Mouse (Mus musculus) embryonic facial prominence, embryonic 11.5 days (tissue): ENCODE measurements around the gene Cyb561a3. TPM values are rescaled to one million over a fixed set of nuclear protein-coding genes. Genes with fewer than 3 reads are reported as not detected.

Experiments
- ATAC-seq: fragments of 200-750 bp; cut with Nextera tagmentation; replicated peaks from 2 replicates; pipeline ENCODE4 v1.8.0; 2017; ENCODE audit warnings: low read depth; ENCODE audit not compliant: insufficient number of reproducible peaks, low FRiP score, low TSS enrichment
- DNase-seq: peaks from one replicate; pipeline ENCODE4 v3.0.0-alpha.2; 2015; ENCODE audit warnings: low spot score
- H3K27ac ChIP-seq: fragments of 300-500 bp; sonication (generic); replicated peaks from 2 replicates; pipeline ENCODE4 v1.5.1; 2014; ENCODE audit warnings: mild to moderate bottlenecking, low read depth, low read length, control low read depth
- H3K27me3 ChIP-seq: fragments of 300-500 bp; sonication (generic); 2 replicates; pipeline ENCODE4 v1.6.1; 2014; ENCODE audit warnings: mild to moderate bottlenecking, low read length, moderate library complexity, mixed read lengths; ENCODE audit not compliant: control insufficient read depth, insufficient read depth
- H3K36me3 ChIP-seq: fragments of 300-500 bp; sonication (generic); replicated peaks from 2 replicates; pipeline ENCODE4 v1.6.1; 2014; ENCODE audit warnings: low read depth, mild to moderate bottlenecking, low read length, moderate library complexity, mixed read lengths; ENCODE audit not compliant: control insufficient read depth, insufficient read depth
- H3K4me1 ChIP-seq: fragments of 300-500 bp; sonication (generic); 2 replicates; pipeline ENCODE4 v1.6.1; 2014; ENCODE audit warnings: low read length, mixed read lengths; ENCODE audit not compliant: control insufficient read depth, insufficient read depth
- H3K4me2 ChIP-seq: fragments of 300-500 bp; sonication (generic); 2 replicates; pipeline ENCODE4 v1.6.1; 2014; ENCODE audit warnings: low read depth, mild to moderate bottlenecking, control low read depth, low read length, moderate library complexity
- H3K4me3 ChIP-seq: fragments of 300-500 bp; sonication (generic); 2 replicates; pipeline ENCODE4 v1.5.1; 2014; ENCODE audit warnings: low read depth, low read length, control low read depth
- H3K9ac ChIP-seq: fragments of 300-500 bp; sonication (generic); replicated peaks from 2 replicates; pipeline ENCODE4 v1.6.1; 2014; ENCODE audit warnings: mild to moderate bottlenecking, control low read depth, low read length
- H3K9me3 ChIP-seq: fragments of 300-500 bp; sonication (generic); replicated peaks from 2 replicates; pipeline ENCODE4 v1.6.1; 2016; ENCODE audit warnings: mild to moderate bottlenecking, low read length, inconsistent platforms, mixed read lengths; ENCODE audit not compliant: control insufficient read depth
- WGBS: fragments of 180-500 bp; shearing (Covaris S2); extraction: QIAGEN DNeasy Blood & Tissue Kit; methylation state at CpG from one replicate; pipeline ENCODE4 v1.1.7; 2014; 5-methylcytosine and 5-hydroxymethylcytosine counted together
- polyA plus RNA-seq: library from polyadenylated mRNA; unstranded; fragments of >200 nt; fragmentation: Nextera tagmentation; extraction: Ambion mirVana; gene quantifications from 2 replicates; pipeline ENCODE4 v1.2.1, GENCODE M21; 2014

The Cyb561a3 gene
- polyA plus RNA-seq, 1 experiment from 2014 or later, result 13.7 TPM

DNA sequence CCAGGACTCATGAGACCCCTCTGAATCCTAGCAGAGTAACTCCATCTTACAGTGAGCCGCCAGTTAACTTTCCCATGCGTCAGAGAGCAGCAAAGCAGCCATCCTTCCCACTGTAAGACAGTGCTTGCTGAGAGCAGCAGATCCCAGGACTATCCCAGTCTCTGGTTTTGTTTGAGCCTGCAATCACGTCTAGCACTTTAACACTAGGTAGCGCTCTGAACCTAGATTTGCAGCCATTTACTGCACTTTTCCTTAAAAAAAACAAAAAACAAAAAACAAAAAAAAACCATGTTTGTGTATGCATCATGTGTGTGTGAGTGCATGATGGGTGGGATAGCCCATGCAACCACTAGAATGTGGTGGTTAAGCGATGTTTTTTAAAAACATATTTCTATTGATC lies 16.9 kb upstream of the Cyb561a3 start:
- no peak overlapping the region for H3K9ac ChIP-seq
- no peaks in the 10 kb centered on the region for H3K9me3 ChIP-seq
- no peak overlapping the region for H3K4me2 ChIP-seq
- no peak overlapping the region for H3K27ac ChIP-seq
- DNase-seq (peak; percentile 39), ATAC-seq (no peak)
- no peaks in the 10 kb centered on the region for H3K36me3 ChIP-seq
- H3K4me1 ChIP-seq, result no peaks in the 10 kb centered on the region
- 36% methylated on average over 5 of the region's 5 CpGs for WGBS
- H3K27me3 ChIP-seq, result no peaks in the 10 kb centered on the region
- no peak overlapping the region for H3K4me3 ChIP-seq

DNA sequence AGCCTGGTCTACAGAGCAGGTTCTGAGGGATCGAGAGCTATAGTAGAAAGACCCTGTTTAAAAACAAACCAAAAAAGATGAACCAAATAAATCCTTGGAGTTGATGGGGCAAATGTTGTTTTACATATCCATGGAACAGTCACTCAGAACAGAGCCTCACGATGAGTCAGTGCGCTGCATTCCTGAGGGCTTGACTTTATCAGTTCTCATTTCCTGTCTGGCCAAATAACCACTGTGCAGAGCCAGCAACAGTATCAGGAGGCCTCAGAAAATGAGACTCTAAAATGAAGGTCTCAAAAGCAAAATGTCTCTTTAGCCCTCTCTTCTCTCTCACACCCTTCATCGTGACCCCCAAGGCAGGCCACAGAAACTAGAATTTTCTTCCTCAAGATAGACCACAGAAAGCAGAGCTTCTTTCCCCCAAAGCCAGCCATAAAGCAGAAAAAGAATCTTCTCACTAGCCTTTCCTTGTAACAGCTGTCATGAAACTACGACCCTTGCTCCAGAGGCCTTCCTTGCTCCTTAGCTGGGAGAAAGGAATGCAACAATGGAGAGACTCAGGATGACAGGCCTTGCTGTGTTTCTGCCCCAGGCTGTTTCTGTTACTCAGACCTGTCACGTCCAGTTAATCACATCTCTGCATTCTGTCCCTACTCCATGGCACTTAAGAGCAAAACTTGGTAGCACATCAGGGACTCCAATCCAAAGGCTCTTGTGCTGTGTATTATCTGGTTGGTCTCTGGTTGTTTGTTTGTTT lies 15.2 kb upstream of the Cyb561a3 start:
- Histone ChIP-seq H3K4me2 (no peak overlapping the region), H3K4me3 (no peak overlapping the region), H3K4me1 (no peaks in the 10 kb centered on the region), H3K27ac (0 out of 2 replicates have a peak overlapping the region, but pooled peaks have one; percentile 20), H3K27me3 (no peaks in the 10 kb centered on the region), H3K36me3 (no peaks in the 10 kb centered on the region; the same call in 1 of the 2 replicates), H3K9ac (peak overlapping the region; percentile 34; the same call in 1 of the 2 replicates), H3K9me3 (no peaks in the 10 kb centered on the region)
- no peak for ATAC-seq
- 49% methylated on average over 6 of the region's 6 CpGs for WGBS
- peak; percentile 39 for DNase-seq

DNA sequence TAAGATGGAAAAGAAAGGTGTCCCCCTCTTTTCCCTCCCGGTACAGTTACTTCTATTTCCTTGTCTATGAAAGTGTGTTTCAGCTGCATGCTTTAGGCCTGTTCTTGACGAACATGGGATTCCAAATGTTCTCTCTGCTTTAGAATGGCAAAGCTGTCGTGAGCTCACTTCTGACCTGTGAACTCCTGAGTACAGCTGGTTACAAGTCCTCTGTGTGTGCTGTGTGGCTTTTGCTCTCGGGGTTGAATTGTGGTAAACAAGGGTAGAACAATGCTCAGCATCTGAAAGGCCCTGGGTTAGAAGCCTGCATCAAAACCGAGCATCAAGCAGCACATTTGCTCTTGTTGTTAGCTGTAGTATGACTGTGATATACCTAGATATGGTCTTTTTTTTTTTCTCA lies 14.6 kb upstream of the Cyb561a3 start:
- no peak overlapping the region for H3K4me3 ChIP-seq
- no peaks in the 10 kb centered on the region; the same call in 1 of the 2 replicates for H3K36me3 ChIP-seq
- H3K27me3 ChIP-seq, result no peaks in the 10 kb centered on the region
- no peak for DNase-seq
- no peaks in the 10 kb centered on the region for H3K4me1 ChIP-seq
- H3K27ac ChIP-seq, result no peak overlapping the region
- H3K9me3 ChIP-seq, result no peaks in the 10 kb centered on the region
- WGBS, result 42% methylated on average over 5 of the region's 5 CpGs
- no peak overlapping the region for H3K9ac ChIP-seq
- no peak overlapping the region for H3K4me2 ChIP-seq
- ATAC-seq, result no peak

DNA sequence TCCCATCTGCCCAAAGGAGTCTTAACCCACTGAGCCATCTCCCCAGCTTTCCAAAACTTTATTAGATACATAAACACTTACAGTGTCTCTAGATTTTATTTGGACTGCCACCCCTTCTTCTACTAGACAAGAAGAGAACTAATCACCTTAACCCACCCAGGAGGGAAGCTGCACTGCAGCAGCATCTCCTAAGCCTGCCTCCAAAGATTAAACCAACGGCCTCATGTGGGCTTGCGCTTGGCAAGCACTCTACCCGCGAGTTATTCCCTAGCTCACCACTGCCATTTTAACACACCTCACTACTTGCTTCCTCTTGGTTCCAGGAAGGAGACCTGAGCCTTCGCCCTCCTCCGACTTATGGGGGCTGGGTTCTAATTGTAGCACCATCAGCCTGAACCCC lies 12.7 kb upstream of the Cyb561a3 start:
- Histone ChIP-seq H3K4me1 (no peaks in the 10 kb centered on the region), H3K4me3 (no peak overlapping the region), H3K4me2 (no peak overlapping the region), H3K9ac (no peak overlapping the region), H3K27ac (no peak overlapping the region), H3K36me3 (no peaks in the 10 kb centered on the region; the same call in 1 of the 2 replicates), H3K9me3 (no peaks in the 10 kb centered on the region), H3K27me3 (no peaks in the 10 kb centered on the region)
- ATAC-seq, result no peak
- WGBS, result 84% methylated on average over 6 of the region's 6 CpGs
- no peak for DNase-seq

DNA sequence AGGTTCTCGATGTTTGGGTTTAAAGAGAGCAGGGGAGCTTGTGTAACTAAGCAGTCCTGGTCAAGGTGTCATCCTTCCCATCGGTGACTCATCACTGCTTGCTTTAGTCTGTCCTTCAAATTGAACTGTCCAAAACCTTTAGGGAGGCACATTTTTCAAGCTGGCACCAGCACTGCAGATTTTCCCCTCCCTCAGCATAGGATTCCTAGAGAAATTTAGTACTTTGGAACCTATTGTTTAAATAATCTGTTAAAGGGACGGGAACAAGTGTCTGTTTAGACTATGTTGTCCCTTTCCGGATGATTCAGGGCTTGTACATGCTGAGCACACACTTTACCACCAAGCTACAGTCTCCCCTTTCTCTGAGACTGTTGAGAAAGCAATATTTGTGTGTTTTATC lies 11.8 kb upstream of the Cyb561a3 start:
- WGBS, result 86% methylated on average over 4 of the region's 4 CpGs
- DNase-seq (no peak), ATAC-seq (no peak)
- H3K36me3 ChIP-seq, result no peaks in the 10 kb centered on the region; the same call in 1 of the 2 replicates
- H3K4me1 ChIP-seq, result no peaks in the 10 kb centered on the region
- no peaks in the 10 kb centered on the region for H3K9me3 ChIP-seq
- no peaks in the 10 kb centered on the region for H3K27me3 ChIP-seq
- no peak overlapping the region for H3K4me3 ChIP-seq
- no peak overlapping the region for H3K27ac ChIP-seq
- no peak overlapping the region for H3K4me2 ChIP-seq
- H3K9ac ChIP-seq, result no peak overlapping the region

DNA sequence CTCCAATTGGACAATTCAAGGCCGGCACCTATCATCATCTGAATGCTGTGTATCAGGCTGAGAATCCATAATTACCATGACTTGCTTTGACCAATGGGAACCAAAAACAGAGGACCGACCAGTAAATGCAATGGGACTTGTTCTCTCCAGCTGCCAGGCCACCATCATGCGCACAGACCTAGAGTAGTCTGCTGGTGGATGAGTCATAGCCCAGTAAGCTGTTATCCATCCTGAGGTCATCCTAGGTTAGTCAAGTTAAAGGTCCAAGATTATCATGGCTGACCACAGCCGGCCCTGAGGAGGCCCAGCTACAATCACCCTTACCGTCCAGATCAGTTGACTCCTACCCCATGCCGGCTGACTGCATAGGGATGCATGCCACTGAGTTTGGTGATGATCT lies 7.3 kb upstream of the Cyb561a3 start:
- Histone ChIP-seq H3K4me1 (no peaks in the 10 kb centered on the region), H3K9me3 (no peaks in the 10 kb centered on the region), H3K4me3 (no peak overlapping the region), H3K36me3 (peaks cover 6% of the 10 kb centered on the region), H3K27ac (no peak overlapping the region), H3K9ac (no peak overlapping the region), H3K4me2 (no peak overlapping the region), H3K27me3 (no peaks in the 10 kb centered on the region)
- 92% methylated on average over 6 of the region's 6 CpGs for WGBS
- ATAC-seq (no peak), DNase-seq (no peak)

DNA sequence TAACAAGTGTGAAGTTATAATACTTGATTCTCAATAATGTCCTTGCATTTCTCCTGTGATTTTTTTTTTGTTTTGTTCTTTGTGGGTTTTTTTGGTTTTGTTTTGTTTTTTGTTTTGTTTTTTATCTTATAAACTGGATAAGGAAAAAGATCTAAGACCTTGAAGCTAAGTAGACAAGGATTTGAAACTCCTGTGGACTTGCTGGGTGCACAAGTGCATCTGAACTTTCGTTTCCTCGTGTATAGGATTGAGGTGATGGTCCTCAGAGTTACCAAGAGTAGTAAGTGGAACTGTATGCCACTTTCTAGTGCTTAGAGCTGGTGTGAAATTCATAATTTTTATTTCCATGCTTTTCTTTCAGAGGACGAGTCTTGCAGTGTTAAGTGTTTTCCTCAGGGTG lies 3.1 kb downstream of the Cyb561a3 start:
- ATAC-seq, result no peak
- H3K27me3 ChIP-seq, result no peaks in the 10 kb centered on the region
- no peak overlapping the region for H3K27ac ChIP-seq
- no peak overlapping the region for H3K4me2 ChIP-seq
- H3K4me3 ChIP-seq, result no peak overlapping the region
- H3K36me3 ChIP-seq, result no peaks in the 10 kb centered on the region
- no peaks in the 10 kb centered on the region for H3K9me3 ChIP-seq
- no peaks in the 10 kb centered on the region for H3K4me1 ChIP-seq
- no peak for DNase-seq
- WGBS, result 81% methylated on average over 3 of the region's 3 CpGs
- H3K9ac ChIP-seq, result no peak overlapping the region

DNA sequence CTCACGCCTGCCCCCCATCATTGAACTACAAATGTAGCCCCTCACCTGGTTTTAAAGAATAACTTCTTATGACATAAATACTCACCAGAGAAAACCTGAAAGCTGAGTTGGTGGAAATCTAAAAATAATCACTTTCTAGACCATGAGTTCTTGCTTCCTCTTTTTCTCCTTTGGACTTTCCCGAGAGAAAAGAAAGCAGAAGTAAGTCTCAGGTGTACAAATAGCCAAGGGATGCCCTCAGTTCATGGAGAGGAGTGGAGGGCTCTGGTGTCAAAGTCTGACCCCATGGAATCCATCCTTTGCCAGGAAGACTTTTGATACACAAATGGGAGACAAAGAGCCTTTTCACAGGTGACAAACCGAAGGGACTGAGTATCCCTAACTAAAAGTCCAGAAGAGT lies 3.8 kb downstream of the Cyb561a3 start:
- DNase-seq (no peak), ATAC-seq (no peak)
- Histone ChIP-seq H3K4me2 (no peak overlapping the region), H3K27ac (no peak overlapping the region), H3K36me3 (no peaks in the 10 kb centered on the region), H3K9me3 (no peaks in the 10 kb centered on the region), H3K4me1 (no peaks in the 10 kb centered on the region), H3K4me3 (no peak overlapping the region), H3K9ac (no peak overlapping the region), H3K27me3 (no peaks in the 10 kb centered on the region)
- WGBS, result 81% methylated on average over 3 of the region's 3 CpGs
